Mouse (Mus musculus) left cerebral cortex, postnatal 36 days (tissue): ENCODE results near the gene Zp1. TPM values are rescaled to one million over a fixed set of nuclear protein-coding genes. Genes with fewer than 3 reads are reported as not detected.
A peak's percentile ranks its signal among the peaks of the same experiment; 100 is the strongest.

Experiments
- DNase-seq, 2 experiments: peaks; one replicate each; pipeline ENCODE4 v3.0.0; 2021 to 2022; ENCODE audit warnings: low spot score in 2 of 2, mixed read lengths in 1 of 2
- intact Hi-C: fragments of 180-260 bp; cut with DNase I; formaldehyde crosslinking; loops from one replicate; pipeline ENCODE4 v1.15.1; 2025
- total RNA-seq, 2 experiments: library from RNA; stranded (reverse); gene quantifications; 2 replicates each; pipeline ENCODE4 v1.2.3; 2021

Gene Zp1
- total RNA-seq, 2 experiments from 2014 or later, result not detected

DNA sequence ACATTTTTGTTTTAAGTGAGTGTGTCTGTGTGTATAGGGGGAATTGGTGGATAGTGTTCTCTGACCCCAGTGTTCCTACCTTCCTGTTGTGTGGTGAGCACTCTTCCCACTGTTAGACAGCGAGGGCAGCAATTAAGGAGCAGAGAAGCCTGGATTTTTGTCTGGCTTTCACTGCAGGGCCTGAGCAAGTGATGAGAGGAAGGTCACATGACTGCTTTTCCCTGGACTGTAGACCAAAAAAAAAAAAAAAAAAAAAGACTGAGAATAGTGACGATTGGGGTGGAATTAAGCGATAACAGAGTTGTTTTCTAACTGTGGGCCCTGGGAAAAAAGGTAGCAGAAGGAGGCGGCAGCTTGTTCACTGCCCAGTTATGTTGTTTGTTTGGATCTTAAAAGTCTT is 6.2 kb upstream of the Zp1 start:
- intact Hi-C loops, result no loop called here
- DNase-seq, result no peak

GRCm38 (mm10) chr19:10926123-10926621 is 5.7 kb upstream of the Zp1 start:
- no peak for DNase-seq
- intact Hi-C loops, result no loop called here

DNA sequence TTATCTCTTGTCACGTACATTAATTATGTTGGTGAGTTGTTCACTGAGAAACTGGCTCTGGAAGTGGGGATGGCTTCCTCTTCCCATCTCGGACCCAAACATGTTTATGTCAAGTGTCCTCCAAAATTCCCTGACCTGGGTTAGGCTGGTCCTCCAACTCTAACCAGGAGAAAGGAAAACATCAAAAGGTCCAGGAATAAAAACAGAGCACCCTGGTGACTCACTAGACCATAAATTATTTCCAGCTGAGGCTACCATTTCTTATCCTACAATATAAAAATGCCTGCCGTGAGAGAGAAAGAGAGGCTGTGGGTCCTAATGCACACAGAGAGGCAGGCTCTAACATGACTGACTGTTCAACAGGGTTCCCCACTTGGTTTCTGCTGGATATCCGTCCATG is 3.8 kb upstream of the Zp1 start:
- DNase-seq, result no peak
- intact Hi-C loops, result no loop called here

DNA sequence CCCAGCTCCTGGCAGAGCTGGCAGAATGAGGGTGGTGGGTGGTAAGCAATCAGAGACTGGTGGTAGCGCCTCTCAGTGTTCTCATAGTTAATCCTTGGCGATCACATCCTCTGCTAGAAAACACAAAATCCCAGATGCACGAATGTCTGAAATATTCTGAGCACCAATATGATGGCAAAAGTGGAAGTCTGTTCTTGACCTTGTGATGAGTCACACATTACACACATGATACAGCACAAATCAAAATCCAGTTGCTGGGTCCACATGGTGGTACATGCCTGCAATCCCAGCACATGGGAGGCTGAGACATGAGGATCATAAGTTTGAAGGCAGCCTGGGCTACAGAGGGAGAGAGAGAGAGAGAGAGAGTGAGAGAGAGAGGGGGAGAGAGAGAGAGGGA is 626 bp upstream of the Zp1 start:
- no peak for DNase-seq
- intact Hi-C loops, result no loop called here

DNA sequence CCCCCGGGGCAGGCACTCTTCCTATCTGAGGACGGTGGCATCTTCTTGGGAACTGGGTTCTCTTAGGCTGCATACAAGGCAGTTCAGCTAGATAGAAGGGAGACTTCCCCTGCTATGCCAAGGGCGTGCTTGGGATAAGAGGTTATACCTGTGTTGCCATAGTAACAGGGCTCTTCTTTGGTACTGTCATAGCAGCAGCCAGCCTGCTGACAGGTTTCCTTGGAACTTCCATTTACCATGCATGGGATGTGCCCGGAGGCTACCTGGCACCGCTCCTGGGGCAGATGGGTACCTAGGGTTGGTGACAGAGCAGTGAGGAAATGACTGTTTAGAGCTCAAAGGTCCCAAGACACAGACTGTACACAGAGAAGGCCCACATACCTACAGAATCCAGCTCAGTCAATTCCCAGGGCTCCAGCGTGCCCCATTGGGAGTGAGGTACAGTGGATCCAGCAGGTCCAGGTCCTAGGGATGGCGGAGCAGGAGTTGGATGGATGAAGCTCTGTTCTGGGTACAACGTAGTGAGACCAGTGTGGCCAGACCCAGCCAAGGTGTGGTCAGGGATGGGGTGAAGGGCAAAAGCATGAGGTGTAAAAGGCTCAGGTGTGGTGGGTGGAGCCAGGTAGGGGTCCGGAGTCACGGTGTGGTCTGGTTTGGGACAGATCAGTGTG is 2.0 kb downstream of the Zp1 start:
- intact Hi-C loops, result no loop called here
- no peak for DNase-seq

DNA sequence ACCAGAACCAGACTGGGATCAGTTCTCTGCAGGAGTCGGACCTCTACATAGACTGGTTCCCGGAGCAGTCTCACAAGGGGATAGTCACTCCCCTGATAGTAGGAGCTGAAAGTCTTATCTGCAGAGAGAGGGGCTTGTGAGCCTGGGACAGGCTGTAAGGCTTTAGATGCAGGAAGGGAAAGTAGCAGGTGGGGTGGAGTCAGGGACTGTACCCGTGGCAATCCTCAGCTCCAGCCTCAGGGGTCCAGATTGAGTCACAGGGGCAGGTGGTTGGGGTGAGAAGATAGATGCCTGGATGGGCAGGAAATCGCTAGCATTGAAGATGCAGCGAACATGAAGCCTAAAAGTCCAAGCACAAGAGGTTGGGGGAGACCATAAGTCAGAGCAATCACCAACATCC is 3.9 kb downstream of the Zp1 start:
- intact Hi-C loops, result no loop called here
- DNase-seq, result no peak

- intact Hi-C loops, result no loop called here
- no peak for DNase-seq
These were observed 5.6 kb downstream of the Zp1 start for GRCm38 (mm10) chr19:10914870-10915269.

DNA sequence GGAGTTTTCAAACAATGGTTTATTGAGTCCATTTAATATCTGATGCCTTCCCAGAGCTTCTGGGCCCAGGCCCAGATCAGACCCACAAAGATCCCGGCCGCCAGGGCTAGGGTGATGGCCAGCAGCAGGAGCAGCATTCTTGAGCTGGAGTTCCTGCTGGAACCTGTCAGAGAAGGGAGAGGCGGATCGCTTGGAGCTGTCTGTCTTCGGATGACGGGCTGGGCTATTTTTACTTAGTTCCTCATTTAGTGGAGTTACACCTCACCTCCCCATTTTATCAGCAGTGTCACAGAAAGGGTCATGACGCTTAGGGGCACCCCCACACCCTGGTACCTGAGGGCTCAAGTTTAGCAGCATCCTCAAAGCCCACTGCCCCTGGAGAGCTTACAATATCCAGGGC is 6.1 kb downstream of the Zp1 start:
- DNase-seq, result no peak
- intact Hi-C loops, result no loop called here

- intact Hi-C loops, result loop anchor here (2.0 kb wide), 1 partner anchor 50 kb away; no protein-coding TSS in a partner anchor
- DNase-seq, result no peak
These were observed 11.2 kb downstream of the Zp1 start for GRCm38 (mm10) chr19:10909087-10909721.

DNA sequence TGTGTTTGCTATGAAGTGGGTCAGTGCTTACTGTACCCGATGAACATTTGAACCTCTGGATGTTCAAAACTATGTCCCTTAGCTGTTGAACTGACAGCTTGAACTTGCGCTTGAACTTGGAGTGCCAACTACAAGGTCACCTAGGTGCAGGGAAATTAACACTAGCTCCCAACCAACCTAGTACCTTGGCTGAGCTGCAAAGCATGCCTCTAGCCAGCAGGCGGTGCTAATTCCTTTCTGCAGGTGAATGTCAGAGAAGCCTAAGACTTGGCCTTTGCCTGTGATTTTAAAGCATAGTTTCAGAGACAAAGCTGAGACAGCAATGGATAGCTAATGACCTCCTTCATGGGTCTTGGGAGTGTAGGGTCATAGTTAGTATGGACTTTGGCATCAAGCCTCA is 12.5 kb downstream of the Zp1 start:
- intact Hi-C loops, result loop anchor here (2.0 kb wide), 1 partner anchor 51 kb away; no protein-coding TSS in a partner anchor
- peak; percentile 25 to 55 for DNase-seq

GRCm38 (mm10) chr19:10905728-10906000 is 14.8 kb downstream of the Zp1 start:
- intact Hi-C loops, result no loop called here
- DNase-seq, result no peak

GRCm38 (mm10) chr19:10904927-10905727 is 15.3 kb downstream of the Zp1 start:
- intact Hi-C loops, result no loop called here
- peak; percentile 31 to 51 for DNase-seq

- intact Hi-C loops, result no loop called here
These were observed 15.9 kb downstream of the Zp1 start for GRCm38 (mm10) chr19:10904512-10904911.

DNA sequence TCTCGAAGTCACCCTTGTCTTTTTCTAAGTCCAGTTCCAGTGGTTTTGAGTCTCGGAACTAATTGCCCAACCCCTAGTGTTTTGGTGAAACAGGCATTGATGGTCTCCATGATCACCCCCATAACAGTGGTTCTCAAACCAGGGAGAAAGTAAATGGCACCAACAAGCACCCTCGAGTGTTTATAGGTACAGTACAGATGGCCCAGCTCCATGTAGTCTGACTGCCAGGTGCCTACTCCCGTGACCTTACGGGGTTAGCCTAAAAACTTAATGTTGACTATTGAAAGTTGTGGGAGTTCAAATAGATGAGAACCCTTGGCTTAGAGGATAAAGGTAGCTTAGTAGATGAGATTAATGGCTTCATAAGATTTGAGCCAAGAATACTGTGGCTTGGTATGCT is 19.4 kb downstream of the Zp1 start:
- no peak for DNase-seq
- intact Hi-C loops, result no loop called here

More at GRCm38 (mm10) chr19:10904512-10904911, 15.9 kb downstream of the Zp1 start:
- no peak for DNase-seq

DNA sequence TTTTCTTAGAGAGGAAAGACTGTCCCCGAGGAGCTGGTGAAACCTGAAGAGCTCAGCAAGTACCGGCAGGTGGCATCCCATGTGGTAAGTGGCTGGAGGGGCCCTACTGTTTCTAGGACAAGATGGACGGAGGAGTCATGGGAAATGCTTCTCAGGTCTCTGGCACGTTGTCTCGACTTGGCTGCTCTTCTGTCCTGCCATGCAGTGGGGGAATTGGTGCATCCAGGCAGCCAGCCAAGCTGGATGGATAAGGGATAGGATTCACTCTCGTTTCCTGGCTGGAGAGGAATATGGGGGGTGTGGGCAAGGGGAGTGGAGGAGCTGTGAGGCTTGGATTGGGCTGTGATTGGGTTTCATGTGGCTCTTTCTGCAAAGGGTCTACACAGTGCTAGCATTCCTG is 20.1 kb downstream of the Zp1 start:
- intact Hi-C loops, result no loop called here
- no peak for DNase-seq

- intact Hi-C loops, result no loop called here
- no peak for DNase-seq
These were observed 22.9 kb downstream of the Zp1 start for GRCm38 (mm10) chr19:10897491-10897890.

GRCm38 (mm10) chr19:10896849-10897248 is 23.6 kb downstream of the Zp1 start:
- no peak for DNase-seq
- intact Hi-C loops, result no loop called here

- no peak for DNase-seq
- intact Hi-C loops, result loop anchor here (2.0 kb wide), 2 partner anchors 15 to 53 kb away; partner anchors contain the start of gene Ccdc86
These were observed 24.7 kb downstream of the Zp1 start for GRCm38 (mm10) chr19:10895708-10896107.

- DNase-seq, result peak; percentile 99
- intact Hi-C loops, result loop anchor here (2.0 kb wide), 2 partner anchors 14 to 54 kb away; partner anchors contain the start of gene Ccdc86
These were observed 25.4 kb downstream of the Zp1 start, which contains the start of gene Prpf19 for GRCm38 (mm10) chr19:10895016-10895528. TSS of gene Prpf19 (plus strand) at chr19:10895231.

DNA sequence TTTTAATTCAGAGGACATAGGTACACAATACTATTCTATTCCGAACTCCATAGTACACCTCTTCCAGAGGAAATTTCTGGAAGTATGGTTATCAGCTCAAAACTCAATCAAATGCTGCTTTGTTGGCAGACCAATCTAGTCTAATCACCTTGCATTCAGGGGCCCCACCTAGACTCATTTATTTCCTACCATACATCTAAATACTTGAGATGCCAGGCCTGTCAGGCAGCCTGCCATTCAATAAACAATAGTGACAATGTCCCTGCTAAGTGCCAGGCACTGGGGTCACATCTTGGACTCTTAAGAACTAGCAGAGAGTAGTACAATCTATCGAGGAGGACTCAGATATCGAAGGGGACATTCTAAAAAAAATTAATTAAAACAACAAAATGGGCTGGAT is 28.2 kb downstream of the Zp1 start:
- no peak for DNase-seq
- intact Hi-C loops, result no loop called here
